Mouse (Mus musculus) thymus, postnatal 25 days (tissue): ENCODE measurements around the gene Olfr625-ps1.
"Not testable (repeated sequence)": the region's sequence is repeated elsewhere in the genome, so short reads cannot be mapped to it uniquely, and the experiment has no call there.

Source experiments
- DNase-seq: peaks from one replicate; pipeline ENCODE4 v3.0.0; 2022

Olfr625-ps1 gene

GRCm38 (mm10) chr7:103682420-103682819 lies at the start of gene Olfr625-ps1:
Olfr625-ps1 (plus strand) TSS chr7:103682720.
- no peak for DNase-seq

GRCm38 (mm10) chr7:103636795-103637194 lies 45.7 kb upstream of the Olfr625-ps1 start:
- no peak for DNase-seq

- DNase-seq, result no peak
Observed at GRCm38 (mm10) chr7:103642602-103643001, 39.9 kb upstream of the Olfr625-ps1 start, which contains the start of gene Olfr622. Olfr622 (minus strand) TSS chr7:103642702.

GRCm38 (mm10) chr7:103644070-103644469 lies 38.5 kb upstream of the Olfr625-ps1 start:
- no peak for DNase-seq

- no peak for DNase-seq
Observed at GRCm38 (mm10) chr7:103663598-103663997, 18.9 kb upstream of the Olfr625-ps1 start, which contains the start of gene Olfr623. Olfr623 (minus strand) TSS chr7:103663698.

- no peak for DNase-seq
Observed at GRCm38 (mm10) chr7:103671091-103671490, 11.4 kb upstream of the Olfr625-ps1 start, which contains the start of gene Olfr624. Olfr624 (minus strand) TSS chr7:103671191.

- no peak for DNase-seq
Observed at GRCm38 (mm10) chr7:103699469-103699868, 16.9 kb downstream of the Olfr625-ps1 start.

GRCm38 (mm10) chr7:103712024-103712423 lies 29.5 kb downstream of the Olfr625-ps1 start:
- peak; percentile 11 for DNase-seq

- DNase-seq, result no peak
Observed at GRCm38 (mm10) chr7:103714371-103714770, 31.9 kb downstream of the Olfr625-ps1 start, which contains the start of gene Olfr243. Olfr243 (plus strand) TSS chr7:103714671.

GRCm38 (mm10) chr7:103716398-103716797 lies 33.9 kb downstream of the Olfr625-ps1 start:
- DNase-seq, result not testable (repeated sequence)

- no peak for DNase-seq
Observed at GRCm38 (mm10) chr7:103730074-103730473, 47.6 kb downstream of the Olfr625-ps1 start, which contains the start of gene Olfr628. Olfr628 (plus strand) TSS chr7:103730374.
